Mouse (Mus musculus): Measurements from ENCODE around the gene Uhrf1bp1l.

DNA sequence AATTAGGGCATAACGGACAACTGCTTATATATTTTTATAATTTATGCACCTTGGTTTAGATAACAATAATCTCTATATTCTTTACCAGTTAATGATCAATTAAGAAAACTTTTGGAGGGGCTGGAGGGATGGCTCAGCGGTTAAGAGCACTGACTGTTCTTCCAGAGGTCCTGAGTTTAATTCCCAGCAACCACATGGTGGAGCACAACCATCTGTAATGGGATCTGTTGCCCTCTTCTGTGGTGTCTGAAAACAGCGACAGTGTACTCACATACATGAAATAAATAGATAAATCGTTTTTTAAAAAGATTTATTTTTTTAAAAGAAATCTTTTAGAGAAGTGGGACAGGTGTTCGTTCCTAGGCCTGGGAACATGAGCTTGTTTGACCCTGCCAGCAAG lies 7.7 kb upstream of the Uhrf1bp1l start:
- TF ChIP-seq GATA1 (IDR thresholded peaks at IDR 0.05; ENCODE audit: borderline replicate concordance, low read length) (no peak), FLI1 (IDR thresholded peaks at IDR 0.05; ENCODE audit: low read length) (no peak)
